Mouse (Mus musculus) heart, embryonic 11.5 days (tissue): ENCODE results near the gene Glt28d2. TPM values are rescaled to one million over a fixed set of nuclear protein-coding genes. Genes with fewer than 3 reads are reported as not detected.

Experiments used
- ATAC-seq: fragments of 200-750 bp; cut with Nextera tagmentation; replicated peaks from 2 replicates; pipeline ENCODE4 v1.8.0; 2017; ENCODE audit warnings: moderate library complexity; ENCODE audit not compliant: insufficient number of reproducible peaks, low FRiP score, low TSS enrichment
- H3K27ac ChIP-seq: fragments of 300-500 bp; sonication (generic); 2 replicates; pipeline ENCODE4 v1.5.1; 2014; ENCODE audit warnings: mild to moderate bottlenecking, low read depth, low read length
- H3K27me3 ChIP-seq: fragments of 300-500 bp; sonication (generic); 2 replicates; pipeline ENCODE4 v1.6.1; 2014; ENCODE audit warnings: mild to moderate bottlenecking, low read length, mixed read lengths; ENCODE audit not compliant: control insufficient read depth, insufficient read depth
- H3K36me3 ChIP-seq: fragments of 300-500 bp; sonication (generic); 2 replicates; pipeline ENCODE4 v1.6.1; 2014; ENCODE audit warnings: mild to moderate bottlenecking, low read length, moderate library complexity, mixed read lengths; ENCODE audit not compliant: control insufficient read depth, insufficient read depth
- H3K4me1 ChIP-seq: fragments of 300-500 bp; sonication (generic); 2 replicates; pipeline ENCODE4 v1.6.1; 2014; ENCODE audit warnings: low read length; ENCODE audit not compliant: control insufficient read depth, insufficient read depth
- H3K4me2 ChIP-seq: fragments of 300-500 bp; sonication (generic); 2 replicates; pipeline ENCODE4 v1.6.1; 2014; ENCODE audit warnings: mild to moderate bottlenecking, moderate library complexity
- H3K4me3 ChIP-seq: fragments of 300-500 bp; sonication (generic); 2 replicates; pipeline ENCODE4 v1.5.1; 2014; ENCODE audit warnings: low read depth, low read length
- H3K9ac ChIP-seq: fragments of 300-500 bp; sonication (generic); 2 replicates; pipeline ENCODE4 v1.6.1; 2014; ENCODE audit warnings: mild to moderate bottlenecking, low read depth, low read length, moderate library complexity
- H3K9me3 ChIP-seq: fragments of 300-500 bp; sonication (generic); replicated peaks from 2 replicates; pipeline ENCODE4 v1.6.1; 2016; ENCODE audit warnings: low read length; ENCODE audit not compliant: control insufficient read depth
- WGBS: fragments of 180-500 bp; shearing (Covaris S2); extraction: QIAGEN DNeasy Blood & Tissue Kit; methylation state at CpG from one replicate; pipeline ENCODE4 v1.1.7; 2014; ENCODE audit not compliant: insufficient replicate concordance; 5-methylcytosine and 5-hydroxymethylcytosine counted together
- polyA plus RNA-seq: library from polyadenylated mRNA; unstranded; fragments of >200 nt; fragmentation: Nextera tagmentation; extraction: Ambion mirVana; gene quantifications from 2 replicates; pipeline ENCODE4 v1.2.1, GENCODE M21; 2014

The Glt28d2 gene
- polyA plus RNA-seq, 1 experiment from 2014 or later = 1.2 TPM

GRCm38 (mm10) chr3:85888221-85888671, 930 bp upstream of the Glt28d2 start:
- Histone ChIP-seq H3K4me1 (peaks cover 9% of the 10 kb centered on the region), H3K4me3 (peak overlapping the region; percentile 50), H3K27ac (no peak overlapping the region; the same call in 1 of the 2 replicates), H3K9me3 (no peaks in the 10 kb centered on the region), H3K27me3 (peaks cover 6% of the 10 kb centered on the region), H3K36me3 (no peaks in the 10 kb centered on the region), H3K9ac (peak overlapping the region; percentile 36; the same call in 1 of the 2 replicates), H3K4me2 (peak overlapping the region; percentile 65)
- ATAC-seq = no peak
- WGBS = 9% methylated on average over 11 of the region's 11 CpGs

- 3% methylated on average over 22 of the region's 22 CpGs for WGBS
- peak overlapping the region; percentile 50 for H3K4me3 ChIP-seq
- no peak overlapping the region for H3K27ac ChIP-seq
- peak overlapping the region; percentile 65 for H3K4me2 ChIP-seq
- H3K4me1 ChIP-seq = peaks cover 9% of the 10 kb centered on the region
- 0 out of 2 replicates have a peak, but pooled peaks have one; percentile 3 for ATAC-seq
- H3K9me3 ChIP-seq = no peaks in the 10 kb centered on the region
- peaks cover 6% of the 10 kb centered on the region for H3K27me3 ChIP-seq
- H3K9ac ChIP-seq = peak overlapping the region; percentile 62
- H3K36me3 ChIP-seq = no peaks in the 10 kb centered on the region
Measured at GRCm38 (mm10) chr3:85886636-85887238, 579 bp downstream of the Glt28d2 start.

DNA sequence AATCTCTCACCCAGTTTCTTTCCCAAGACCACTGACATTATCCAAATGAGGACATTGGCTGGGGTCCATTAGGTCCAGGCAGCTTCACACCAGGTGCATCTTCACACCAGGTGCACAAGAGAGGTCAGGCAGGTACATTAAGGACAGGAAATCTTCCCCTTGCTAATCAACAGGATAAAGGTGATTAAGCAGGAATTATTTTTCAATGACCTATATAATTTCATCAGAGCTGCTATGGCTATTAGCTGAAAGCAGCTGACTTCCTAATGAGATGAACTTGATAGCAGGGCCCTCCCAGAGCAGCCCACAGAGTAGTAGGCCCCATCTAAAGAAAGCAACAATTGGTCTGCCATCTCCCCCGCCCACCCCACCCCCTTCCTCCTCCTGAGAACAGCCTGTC, 1.4 kb downstream of the Glt28d2 start:
- peak overlapping the region; percentile 65 for H3K4me2 ChIP-seq
- ATAC-seq = no peak
- no peak overlapping the region for H3K9ac ChIP-seq
- 38% methylated on average over 1 of the region's 1 CpGs for WGBS
- H3K9me3 ChIP-seq = no peaks in the 10 kb centered on the region
- H3K27me3 ChIP-seq = peaks cover 6% of the 10 kb centered on the region
- H3K36me3 ChIP-seq = no peaks in the 10 kb centered on the region
- no peak overlapping the region for H3K4me3 ChIP-seq
- H3K27ac ChIP-seq = no peak overlapping the region
- peaks cover 11% of the 10 kb centered on the region for H3K4me1 ChIP-seq

DNA sequence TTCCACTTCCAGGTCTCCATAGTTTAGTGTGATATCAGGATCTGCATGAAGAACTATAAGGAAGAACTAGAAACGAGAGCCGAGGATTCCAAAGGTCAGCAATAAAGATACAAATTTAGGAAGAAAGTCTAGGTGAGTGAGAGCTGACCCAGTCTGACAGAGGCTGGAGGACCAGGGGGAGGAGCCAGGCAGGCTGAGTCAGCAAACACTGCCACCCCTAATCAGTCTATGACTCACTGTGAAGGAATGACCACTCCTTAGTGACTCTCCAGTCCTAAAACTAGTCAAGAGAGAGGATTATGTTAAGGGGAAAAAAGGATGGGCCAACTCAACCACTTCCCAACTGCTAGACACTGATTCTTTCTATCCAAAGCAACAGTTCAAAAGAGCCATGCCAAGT, 6.6 kb downstream of the Glt28d2 start:
- Histone ChIP-seq H3K4me2 (no peak overlapping the region), H3K9ac (no peak overlapping the region), H3K27me3 (0 out of 2 replicates have a peak, but pooled peaks cover 2% of the 10 kb centered on the region), H3K9me3 (no peaks in the 10 kb centered on the region), H3K36me3 (no peaks in the 10 kb centered on the region), H3K4me3 (no peak overlapping the region), H3K4me1 (peaks cover 10% of the 10 kb centered on the region; the same call in 1 of the 2 replicates), H3K27ac (no peak overlapping the region)
- 84% methylated on average over 2 of the region's 2 CpGs for WGBS
- ATAC-seq = 0 out of 2 replicates have a peak, but pooled peaks have one; percentile 80

GRCm38 (mm10) chr3:85880068-85880467, 7.2 kb downstream of the Glt28d2 start:
- peaks cover 10% of the 10 kb centered on the region; the same call in 1 of the 2 replicates for H3K4me1 ChIP-seq
- no peaks in the 10 kb centered on the region for H3K9me3 ChIP-seq
- H3K4me3 ChIP-seq = no peak overlapping the region
- H3K27ac ChIP-seq = no peak overlapping the region
- 83% methylated on average over 8 of the region's 8 CpGs for WGBS
- H3K36me3 ChIP-seq = no peaks in the 10 kb centered on the region
- H3K27me3 ChIP-seq = 0 out of 2 replicates have a peak, but pooled peaks cover 1% of the 10 kb centered on the region
- no peak overlapping the region for H3K9ac ChIP-seq
- no peak for ATAC-seq
- H3K4me2 ChIP-seq = no peak overlapping the region

DNA sequence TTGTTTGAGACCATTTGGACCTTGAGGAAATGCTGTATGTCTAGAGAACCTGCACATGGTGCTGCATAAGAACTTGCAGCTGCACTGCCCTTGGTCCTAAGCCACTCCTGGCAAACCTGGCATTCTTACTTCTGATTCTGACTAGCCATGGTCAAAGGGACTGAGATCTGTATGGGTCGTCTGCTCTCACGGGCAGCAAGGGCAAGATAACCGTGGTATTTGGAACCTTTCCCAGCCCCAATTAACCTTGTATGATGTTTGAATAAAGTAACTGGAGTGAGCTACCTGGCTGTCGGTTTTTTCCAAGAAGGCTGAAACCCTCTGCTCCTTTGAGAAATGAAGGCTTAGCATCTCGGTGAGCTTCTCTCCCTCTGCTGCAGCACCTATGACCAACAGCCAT, 8.4 kb downstream of the Glt28d2 start:
- H3K4me3 ChIP-seq = no peak overlapping the region
- H3K27ac ChIP-seq = no peak overlapping the region
- H3K9me3 ChIP-seq = no peaks in the 10 kb centered on the region
- ATAC-seq = no peak
- no peaks in the 10 kb centered on the region for H3K27me3 ChIP-seq
- no peaks in the 10 kb centered on the region for H3K36me3 ChIP-seq
- H3K4me1 ChIP-seq = peaks cover 10% of the 10 kb centered on the region; the same call in 1 of the 2 replicates
- WGBS = 64% methylated on average over 5 of the region's 5 CpGs
- H3K9ac ChIP-seq = no peak overlapping the region
- no peak overlapping the region for H3K4me2 ChIP-seq

- no peak for ATAC-seq
- 40% methylated on average over 3 of the region's 3 CpGs for WGBS
- Histone ChIP-seq H3K9me3 (no peaks in the 10 kb centered on the region), H3K9ac (no peak overlapping the region), H3K36me3 (no peaks in the 10 kb centered on the region), H3K4me3 (no peak overlapping the region), H3K4me2 (no peak overlapping the region), H3K27me3 (no peaks in the 10 kb centered on the region), H3K4me1 (no peaks in the 10 kb centered on the region), H3K27ac (no peak overlapping the region)
Measured at GRCm38 (mm10) chr3:85863996-85864395, 23.3 kb downstream of the Glt28d2 start.

DNA sequence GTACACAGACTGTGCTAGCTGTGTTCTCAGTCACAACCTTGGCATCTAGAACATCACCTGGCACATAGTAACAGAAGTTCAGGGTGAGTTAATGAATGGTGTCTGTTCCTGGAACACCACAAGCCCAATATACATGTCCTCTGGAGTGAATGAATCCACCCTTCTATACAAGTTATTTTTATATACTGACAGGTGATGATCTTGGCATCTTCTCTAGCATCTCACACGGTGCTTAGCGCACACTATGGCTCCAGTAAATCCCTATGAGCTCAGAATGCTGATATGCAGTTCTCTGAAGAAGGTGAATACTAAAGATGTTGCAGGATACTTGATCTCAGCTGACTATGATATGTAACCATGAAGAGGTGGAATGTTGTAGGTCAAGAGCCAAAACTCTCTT, 24.4 kb downstream of the Glt28d2 start:
- H3K36me3 ChIP-seq = no peaks in the 10 kb centered on the region
- no peaks in the 10 kb centered on the region for H3K27me3 ChIP-seq
- H3K9me3 ChIP-seq = no peaks in the 10 kb centered on the region
- no peak overlapping the region for H3K4me2 ChIP-seq
- ATAC-seq = no peak
- 80% methylated on average over 2 of the region's 2 CpGs for WGBS
- peaks cover 7% of the 10 kb centered on the region; the same call in 1 of the 2 replicates for H3K4me1 ChIP-seq
- no peak overlapping the region for H3K27ac ChIP-seq
- H3K9ac ChIP-seq = no peak overlapping the region
- H3K4me3 ChIP-seq = no peak overlapping the region

DNA sequence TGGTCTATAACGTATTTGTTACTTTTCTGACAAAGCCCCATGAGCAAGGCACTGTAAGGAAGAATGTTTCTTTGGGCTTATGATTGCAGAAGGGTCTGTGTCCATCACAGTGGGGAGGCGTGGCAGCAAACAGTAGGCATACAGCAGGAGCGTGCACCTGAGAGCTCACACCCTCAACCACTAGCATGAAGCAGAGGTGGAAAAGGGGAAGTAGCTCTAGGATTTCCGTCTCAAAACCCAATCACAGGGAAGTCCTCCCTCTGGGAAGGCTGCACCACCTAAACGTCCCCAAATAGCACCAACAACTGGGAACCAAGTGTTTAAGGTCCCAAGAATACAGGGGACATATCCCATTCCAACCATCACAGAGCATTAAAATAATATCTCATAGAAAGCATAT, 26.3 kb downstream of the Glt28d2 start:
- ATAC-seq = no peak
- Histone ChIP-seq H3K4me1 (peaks cover 7% of the 10 kb centered on the region; the same call in 1 of the 2 replicates), H3K4me2 (no peak overlapping the region), H3K27me3 (no peaks in the 10 kb centered on the region), H3K9ac (no peak overlapping the region), H3K9me3 (no peaks in the 10 kb centered on the region), H3K27ac (no peak overlapping the region), H3K36me3 (no peaks in the 10 kb centered on the region), H3K4me3 (no peak overlapping the region)
- WGBS = 77% methylated on average over 5 of the region's 5 CpGs
